Mouse (Mus musculus): ENCODE data around the gene Gprc5d.

The Gprc5d gene

GRCm38 (mm10) chr6:135118183-135118582 lies at the start of gene Gprc5d:
Gene Gprc5d (minus strand): TSS chr6:135118283.
- no peaks in the 10 kb centered on the region for H3K27me3 ChIP-seq (ENCODE audit: control insufficient read depth, insufficient read depth, low read length, poor library complexity, severe bottlenecking)
- no peaks in the 10 kb centered on the region for H3K36me3 ChIP-seq (ENCODE audit: control insufficient read depth, insufficient read depth, low read length, poor library complexity, severe bottlenecking)
- DNase-seq (ENCODE audit: low read depth, low spot score): no peak

GRCm38 (mm10) chr6:135166712-135167111 lies 48.6 kb upstream of the Gprc5d start:
- H3K27me3 ChIP-seq (ENCODE audit: control insufficient read depth, insufficient read depth, low read length, poor library complexity, severe bottlenecking): no peaks in the 10 kb centered on the region
- DNase-seq (ENCODE audit: low read depth, low spot score): no peak
- no peaks in the 10 kb centered on the region for H3K36me3 ChIP-seq (ENCODE audit: control insufficient read depth, insufficient read depth, low read length, poor library complexity, severe bottlenecking)

GRCm38 (mm10) chr6:135166262-135166661 lies 48.2 kb upstream of the Gprc5d start:
- Histone ChIP-seq H3K36me3 (ENCODE audit: control insufficient read depth, insufficient read depth, low read length, poor library complexity, severe bottlenecking) (no peaks in the 10 kb centered on the region), H3K27me3 (ENCODE audit: control insufficient read depth, insufficient read depth, low read length, poor library complexity, severe bottlenecking) (no peaks in the 10 kb centered on the region)
- no peak for DNase-seq (ENCODE audit: low read depth, low spot score)

- Histone ChIP-seq H3K27me3 (ENCODE audit: control insufficient read depth, insufficient read depth, low read length, poor library complexity, severe bottlenecking) (no peaks in the 10 kb centered on the region), H3K36me3 (ENCODE audit: control insufficient read depth, insufficient read depth, low read length, poor library complexity, severe bottlenecking) (no peaks in the 10 kb centered on the region)
- DNase-seq (ENCODE audit: low read depth, low spot score): no peak
These were observed 47.6 kb upstream of the Gprc5d start for GRCm38 (mm10) chr6:135165706-135166105.

GRCm38 (mm10) chr6:135165191-135165590 lies 47.1 kb upstream of the Gprc5d start:
- H3K27me3 ChIP-seq (ENCODE audit: control insufficient read depth, insufficient read depth, low read length, poor library complexity, severe bottlenecking): no peaks in the 10 kb centered on the region
- DNase-seq (ENCODE audit: low read depth, low spot score): no peak
- no peaks in the 10 kb centered on the region for H3K36me3 ChIP-seq (ENCODE audit: control insufficient read depth, insufficient read depth, low read length, poor library complexity, severe bottlenecking)

- Histone ChIP-seq H3K36me3 (ENCODE audit: control insufficient read depth, insufficient read depth, low read length, poor library complexity, severe bottlenecking) (no peaks in the 10 kb centered on the region), H3K27me3 (ENCODE audit: control insufficient read depth, insufficient read depth, low read length, poor library complexity, severe bottlenecking) (no peaks in the 10 kb centered on the region)
- DNase-seq (ENCODE audit: low read depth, low spot score): no peak
These were observed 44.8 kb upstream of the Gprc5d start for GRCm38 (mm10) chr6:135162861-135163260.

GRCm38 (mm10) chr6:135162311-135162710 lies 44.2 kb upstream of the Gprc5d start:
- no peaks in the 10 kb centered on the region for H3K36me3 ChIP-seq (ENCODE audit: control insufficient read depth, insufficient read depth, low read length, poor library complexity, severe bottlenecking)
- DNase-seq (ENCODE audit: low read depth, low spot score): no peak
- H3K27me3 ChIP-seq (ENCODE audit: control insufficient read depth, insufficient read depth, low read length, poor library complexity, severe bottlenecking): no peaks in the 10 kb centered on the region

- DNase-seq (ENCODE audit: low read depth, low spot score): no peak
- Histone ChIP-seq H3K36me3 (ENCODE audit: control insufficient read depth, insufficient read depth, low read length, poor library complexity, severe bottlenecking) (no peaks in the 10 kb centered on the region), H3K27me3 (ENCODE audit: control insufficient read depth, insufficient read depth, low read length, poor library complexity, severe bottlenecking) (no peaks in the 10 kb centered on the region)
These were observed 43.3 kb upstream of the Gprc5d start for GRCm38 (mm10) chr6:135161356-135161755.

- H3K36me3 ChIP-seq (ENCODE audit: control insufficient read depth, insufficient read depth, low read length, poor library complexity, severe bottlenecking): no peaks in the 10 kb centered on the region
- no peak for DNase-seq (ENCODE audit: low read depth, low spot score)
- H3K27me3 ChIP-seq (ENCODE audit: control insufficient read depth, insufficient read depth, low read length, poor library complexity, severe bottlenecking): no peaks in the 10 kb centered on the region
These were observed 40.4 kb upstream of the Gprc5d start for GRCm38 (mm10) chr6:135158509-135158908.

- DNase-seq (ENCODE audit: low read depth, low spot score): no peak
- Histone ChIP-seq H3K36me3 (ENCODE audit: control insufficient read depth, insufficient read depth, low read length, poor library complexity, severe bottlenecking) (no peaks in the 10 kb centered on the region), H3K27me3 (ENCODE audit: control insufficient read depth, insufficient read depth, low read length, poor library complexity, severe bottlenecking) (no peaks in the 10 kb centered on the region)
These were observed 39.4 kb upstream of the Gprc5d start for GRCm38 (mm10) chr6:135157496-135157895.

GRCm38 (mm10) chr6:135156597-135156996 lies 38.5 kb upstream of the Gprc5d start:
- H3K36me3 ChIP-seq (ENCODE audit: control insufficient read depth, insufficient read depth, low read length, poor library complexity, severe bottlenecking): no peaks in the 10 kb centered on the region
- DNase-seq (ENCODE audit: low read depth, low spot score): no peak
- H3K27me3 ChIP-seq (ENCODE audit: control insufficient read depth, insufficient read depth, low read length, poor library complexity, severe bottlenecking): no peaks in the 10 kb centered on the region

- Histone ChIP-seq H3K27me3 (ENCODE audit: control insufficient read depth, insufficient read depth, low read length, poor library complexity, severe bottlenecking) (no peaks in the 10 kb centered on the region), H3K36me3 (ENCODE audit: control insufficient read depth, insufficient read depth, low read length, poor library complexity, severe bottlenecking) (no peaks in the 10 kb centered on the region)
- no peak for DNase-seq (ENCODE audit: low read depth, low spot score)
These were observed 35.6 kb upstream of the Gprc5d start for GRCm38 (mm10) chr6:135153719-135154118.

- Histone ChIP-seq H3K27me3 (ENCODE audit: control insufficient read depth, insufficient read depth, low read length, poor library complexity, severe bottlenecking) (no peaks in the 10 kb centered on the region), H3K36me3 (ENCODE audit: control insufficient read depth, insufficient read depth, low read length, poor library complexity, severe bottlenecking) (no peaks in the 10 kb centered on the region)
- DNase-seq (ENCODE audit: low read depth, low spot score): peak; percentile 38
These were observed 32.2 kb upstream of the Gprc5d start for GRCm38 (mm10) chr6:135150311-135150710.

GRCm38 (mm10) chr6:135149722-135150121 lies 31.6 kb upstream of the Gprc5d start:
- H3K27me3 ChIP-seq (ENCODE audit: control insufficient read depth, insufficient read depth, low read length, poor library complexity, severe bottlenecking): no peaks in the 10 kb centered on the region
- H3K36me3 ChIP-seq (ENCODE audit: control insufficient read depth, insufficient read depth, low read length, poor library complexity, severe bottlenecking): no peaks in the 10 kb centered on the region
- no peak for DNase-seq (ENCODE audit: low read depth, low spot score)

- no peaks in the 10 kb centered on the region for H3K36me3 ChIP-seq (ENCODE audit: control insufficient read depth, insufficient read depth, low read length, poor library complexity, severe bottlenecking)
- H3K27me3 ChIP-seq (ENCODE audit: control insufficient read depth, insufficient read depth, low read length, poor library complexity, severe bottlenecking): no peaks in the 10 kb centered on the region
- DNase-seq (ENCODE audit: low read depth, low spot score): no peak
These were observed 31.1 kb upstream of the Gprc5d start for GRCm38 (mm10) chr6:135149175-135149574.

- no peaks in the 10 kb centered on the region for H3K36me3 ChIP-seq (ENCODE audit: control insufficient read depth, insufficient read depth, low read length, poor library complexity, severe bottlenecking)
- DNase-seq (ENCODE audit: low read depth, low spot score): peak; percentile 29
- H3K27me3 ChIP-seq (ENCODE audit: control insufficient read depth, insufficient read depth, low read length, poor library complexity, severe bottlenecking): no peaks in the 10 kb centered on the region
These were observed 30.4 kb upstream of the Gprc5d start for GRCm38 (mm10) chr6:135148506-135148905.

Data from splenic B cell, adult 2 months (primary cell).